Mouse (Mus musculus) thymus, adult 2 months (tissue): ENCODE data around the gene Slc9a6.

Experiments used
- CTCF ChIP-seq: fragments of 200-500 bp; IDR thresholded peaks from 2 replicates; pipeline ENCODE4 v1.5.1; 2012; ENCODE audit warnings: mild to moderate bottlenecking, control low read depth, low read length, moderate library complexity, borderline replicate concordance; ENCODE audit not compliant: control insufficient read depth, poor library complexity, insufficient read depth; ENCODE audit errors: extremely low read depth
- POLR2A ChIP-seq: fragments of 200-500 bp; IDR thresholded peaks from 2 replicates; pipeline ENCODE4 v1.6.1; 2012; ENCODE audit warnings: mild to moderate bottlenecking, low read length, control low read depth, moderate library complexity; ENCODE audit not compliant: control insufficient read depth, poor library complexity, insufficient read depth; ENCODE audit errors: extremely low read depth

DNA sequence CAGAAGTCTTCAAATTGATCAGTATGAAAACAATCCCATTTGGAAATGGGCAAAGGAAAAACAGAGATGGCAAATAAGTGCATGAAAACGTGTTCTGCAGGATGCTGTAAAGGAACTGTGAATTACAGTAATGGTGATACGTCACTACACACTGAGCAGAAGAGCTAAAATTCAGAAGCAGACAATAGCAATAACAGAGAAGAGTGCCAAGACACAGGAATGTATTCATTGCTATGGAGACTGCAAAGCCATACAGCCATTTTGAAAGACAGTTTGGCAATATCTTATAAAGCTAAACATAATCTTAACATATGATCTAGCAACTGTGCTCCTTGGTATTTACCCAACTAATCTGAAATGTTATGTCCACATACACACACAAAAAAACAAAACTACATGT lies 31.4 kb upstream of the Slc9a6 start:
- TF ChIP-seq CTCF (no peak), POLR2A (no peak)
